Mouse (Mus musculus): ENCODE data around the gene Olfr323.

- TF ChIP-seq CTCF (IDR thresholded peaks at IDR 0.05; ENCODE audit: extremely low read depth, insufficient read depth, low read length) (no peak), POLR2A (IDR thresholded peaks at IDR 0.05; ENCODE audit: extremely low read depth, insufficient read depth, low read length) (no peak)
Measured at GRCm38 (mm10) chr11:58597837-58598236, 32.5 kb downstream of the Olfr323 start.
